Mouse (Mus musculus): ENCODE results near the gene Aifm2.

The Aifm2 gene

GRCm38 (mm10) chr10:61715996-61716864 lies 1.2 kb downstream of the Aifm2 start:
- in situ Hi-C loops (cut with MboI, MseI) = no loop called here

GRCm38 (mm10) chr10:61717406-61718296 lies 2.6 kb downstream of the Aifm2 start:
- in situ Hi-C loops (cut with MboI, MseI) = no loop called here

- in situ Hi-C loops (cut with MboI, MseI) = no loop called here
Measured at GRCm38 (mm10) chr10:61720331-61720730, 5.3 kb downstream of the Aifm2 start.

- in situ Hi-C loops (cut with MboI, MseI) = no loop called here
Measured at GRCm38 (mm10) chr10:61722215-61722614, 7.2 kb downstream of the Aifm2 start.

- in situ Hi-C loops (cut with MboI, MseI) = no loop called here
Measured at GRCm38 (mm10) chr10:61723271-61723670, 8.2 kb downstream of the Aifm2 start.

- in situ Hi-C loops (cut with MboI, MseI) = no loop called here
Measured at GRCm38 (mm10) chr10:61729181-61729580, 14.1 kb downstream of the Aifm2 start.

GRCm38 (mm10) chr10:61730171-61730570 lies 15.1 kb downstream of the Aifm2 start:
- in situ Hi-C loops (cut with MboI, MseI) = no loop called here

- in situ Hi-C loops (cut with MboI, MseI) = no loop called here
Measured at GRCm38 (mm10) chr10:61734377-61734776, 19.3 kb downstream of the Aifm2 start.

- in situ Hi-C loops (cut with MboI, MseI) = no loop called here
Measured at GRCm38 (mm10) chr10:61736671-61737078, 21.6 kb downstream of the Aifm2 start.

- in situ Hi-C loops (cut with MboI, MseI) = no loop called here
Measured at GRCm38 (mm10) chr10:61737537-61737936, 22.5 kb downstream of the Aifm2 start.

GRCm38 (mm10) chr10:61738126-61738525 lies 23.1 kb downstream of the Aifm2 start:
- in situ Hi-C loops (cut with MboI, MseI) = no loop called here

GRCm38 (mm10) chr10:61741306-61741705 lies 26.2 kb downstream of the Aifm2 start:
- in situ Hi-C loops (cut with MboI, MseI) = no loop called here

GRCm38 (mm10) chr10:61741873-61742272 lies 26.8 kb downstream of the Aifm2 start:
- in situ Hi-C loops (cut with MboI, MseI) = no loop called here

GRCm38 (mm10) chr10:61742336-61742735 lies 27.3 kb downstream of the Aifm2 start:
- in situ Hi-C loops (cut with MboI, MseI) = no loop called here

GRCm38 (mm10) chr10:61745133-61745532 lies 30.1 kb downstream of the Aifm2 start:
- in situ Hi-C loops (cut with MboI, MseI) = no loop called here

- in situ Hi-C loops (cut with MboI, MseI) = no loop called here
Measured at GRCm38 (mm10) chr10:61747302-61747701, 32.2 kb downstream of the Aifm2 start.

- in situ Hi-C loops (cut with MboI, MseI) = no loop called here
Measured at GRCm38 (mm10) chr10:61750014-61750413, 35.0 kb downstream of the Aifm2 start.

GRCm38 (mm10) chr10:61751534-61752219 lies 36.6 kb downstream of the Aifm2 start:
- in situ Hi-C loops (cut with MboI, MseI) = no loop called here

- in situ Hi-C loops (cut with MboI, MseI) = no loop called here
Measured at GRCm38 (mm10) chr10:61753071-61753470, 38.0 kb downstream of the Aifm2 start.

- in situ Hi-C loops (cut with MboI, MseI) = no loop called here
Measured at GRCm38 (mm10) chr10:61757022-61757421, 42.0 kb downstream of the Aifm2 start.

- in situ Hi-C loops (cut with MboI, MseI) = no loop called here
Measured at GRCm38 (mm10) chr10:61758904-61759303, 43.8 kb downstream of the Aifm2 start.

GRCm38 (mm10) chr10:61759869-61760268 lies 44.8 kb downstream of the Aifm2 start:
- in situ Hi-C loops (cut with MboI, MseI) = no loop called here

Data from regulatory T cell (primary cell).